Mouse (Mus musculus): Measurements from ENCODE around the gene Wdr70. TPM values are rescaled to one million over a fixed set of nuclear protein-coding genes. Genes with fewer than 3 reads are reported as not detected.
A peak's percentile ranks its signal among the peaks of the same experiment; 100 is the strongest.

Wdr70 gene
- polyA plus RNA-seq, 1 experiment = 3.8 TPM

- WGBS = 87% methylated on average over 9 of the region's 9 CpGs
Observed at GRCm38 (mm10) chr15:7976775-7977174, 122.2 kb downstream of the Wdr70 start.

GRCm38 (mm10) chr15:7974368-7974767 lies 124.6 kb downstream of the Wdr70 start:
- WGBS = 88% methylated on average over 8 of the region's 8 CpGs
- Histone ChIP-seq H3K27ac (ENCODE audit: insufficient read depth, low read depth, low read length) (no peak overlapping the region), H3K4me1 (ENCODE audit: control insufficient read depth, insufficient read depth, insufficient read length, low read length) (no peaks in the 10 kb centered on the region), H3K27me3 (ENCODE audit: control insufficient read depth, insufficient read depth, low read length) (no peaks in the 10 kb centered on the region), H3K36me3 (ENCODE audit: control insufficient read depth, insufficient read depth, low read length) (peaks cover 2% of the 10 kb centered on the region; the same call in 1 of the 2 replicates), H3K4me3 (ENCODE audit: low read depth, low read length) (no peak overlapping the region)
- peak; percentile 23; the same call in 1 of the 2 replicates for TF ChIP-seq CTCF (IDR thresholded peaks at IDR 0.05; ENCODE audit: extremely low read depth, insufficient read length, insufficient replicate concordance, low read depth, low read length)
- no peak for TF ChIP-seq POLR2A (IDR thresholded peaks at IDR 0.05; ENCODE audit: low read depth, low read length)

More at GRCm38 (mm10) chr15:7976775-7977174, 122.2 kb downstream of the Wdr70 start:
- H3K4me1 ChIP-seq (ENCODE audit: control insufficient read depth, insufficient read depth, insufficient read length, low read length) = no peaks in the 10 kb centered on the region
- no peaks in the 10 kb centered on the region for H3K27me3 ChIP-seq (ENCODE audit: control insufficient read depth, insufficient read depth, low read length)
- TF ChIP-seq POLR2A (IDR thresholded peaks at IDR 0.05; ENCODE audit: low read depth, low read length) = no peak
- no peak for TF ChIP-seq CTCF (IDR thresholded peaks at IDR 0.05; ENCODE audit: extremely low read depth, insufficient read length, insufficient replicate concordance, low read depth, low read length)
- H3K27ac ChIP-seq (ENCODE audit: insufficient read depth, low read depth, low read length) = no peak overlapping the region
- no peak overlapping the region for H3K4me3 ChIP-seq (ENCODE audit: low read depth, low read length)
- H3K36me3 ChIP-seq (ENCODE audit: control insufficient read depth, insufficient read depth, low read length) = peaks cover 2% of the 10 kb centered on the region; the same call in 1 of the 2 replicates

- no peak overlapping the region for H3K27ac ChIP-seq (ENCODE audit: insufficient read depth, low read depth, low read length)
- H3K27me3 ChIP-seq (ENCODE audit: control insufficient read depth, insufficient read depth, low read length) = no peaks in the 10 kb centered on the region
- no peak overlapping the region for H3K4me3 ChIP-seq (ENCODE audit: low read depth, low read length)
- no peak for TF ChIP-seq CTCF (IDR thresholded peaks at IDR 0.05; ENCODE audit: extremely low read depth, insufficient read length, insufficient replicate concordance, low read depth, low read length)
- no peak for TF ChIP-seq POLR2A (IDR thresholded peaks at IDR 0.05; ENCODE audit: low read depth, low read length)
- H3K4me1 ChIP-seq (ENCODE audit: control insufficient read depth, insufficient read depth, insufficient read length, low read length) = no peaks in the 10 kb centered on the region
- H3K36me3 ChIP-seq (ENCODE audit: control insufficient read depth, insufficient read depth, low read length) = peaks cover 2% of the 10 kb centered on the region; the same call in 1 of the 2 replicates
- WGBS = 91% methylated on average over 5 of the region's 5 CpGs
Observed at GRCm38 (mm10) chr15:7972528-7972927, 126.5 kb downstream of the Wdr70 start.

- H3K27me3 ChIP-seq (ENCODE audit: control insufficient read depth, insufficient read depth, low read length) = no peaks in the 10 kb centered on the region
- no peak overlapping the region for H3K27ac ChIP-seq (ENCODE audit: insufficient read depth, low read depth, low read length)
- TF ChIP-seq CTCF (IDR thresholded peaks at IDR 0.05; ENCODE audit: extremely low read depth, insufficient read length, insufficient replicate concordance, low read depth, low read length) = no peak
- no peak for TF ChIP-seq POLR2A (IDR thresholded peaks at IDR 0.05; ENCODE audit: low read depth, low read length)
- no peaks in the 10 kb centered on the region for H3K4me1 ChIP-seq (ENCODE audit: control insufficient read depth, insufficient read depth, insufficient read length, low read length)
- WGBS = 85% methylated on average over 6 of the region's 6 CpGs
- no peaks in the 10 kb centered on the region; the same call in 1 of the 2 replicates for H3K36me3 ChIP-seq (ENCODE audit: control insufficient read depth, insufficient read depth, low read length)
- no peak overlapping the region for H3K4me3 ChIP-seq (ENCODE audit: low read depth, low read length)
Observed at GRCm38 (mm10) chr15:7962786-7963185, 136.2 kb downstream of the Wdr70 start.

- no peak overlapping the region for H3K4me3 ChIP-seq (ENCODE audit: low read depth, low read length)
- no peak overlapping the region for H3K27ac ChIP-seq (ENCODE audit: insufficient read depth, low read depth, low read length)
- TF ChIP-seq POLR2A (IDR thresholded peaks at IDR 0.05; ENCODE audit: low read depth, low read length) (no peak), CTCF (IDR thresholded peaks at IDR 0.05; ENCODE audit: extremely low read depth, insufficient read length, insufficient replicate concordance, low read depth, low read length) (no peak)
- no peaks in the 10 kb centered on the region for H3K27me3 ChIP-seq (ENCODE audit: control insufficient read depth, insufficient read depth, low read length)
- no peaks in the 10 kb centered on the region for H3K4me1 ChIP-seq (ENCODE audit: control insufficient read depth, insufficient read depth, insufficient read length, low read length)
- 73% methylated on average over 2 of the region's 2 CpGs for WGBS
- no peaks in the 10 kb centered on the region for H3K36me3 ChIP-seq (ENCODE audit: control insufficient read depth, insufficient read depth, low read length)
Observed at GRCm38 (mm10) chr15:7961489-7961888, 137.5 kb downstream of the Wdr70 start.

- H3K27me3 ChIP-seq (ENCODE audit: control insufficient read depth, insufficient read depth, low read length) = no peaks in the 10 kb centered on the region
- 74% methylated on average over 1 of the region's 1 CpGs for WGBS
- TF ChIP-seq CTCF (IDR thresholded peaks at IDR 0.05; ENCODE audit: extremely low read depth, insufficient read length, insufficient replicate concordance, low read depth, low read length) = no peak
- TF ChIP-seq POLR2A (IDR thresholded peaks at IDR 0.05; ENCODE audit: low read depth, low read length) = no peak
- H3K36me3 ChIP-seq (ENCODE audit: control insufficient read depth, insufficient read depth, low read length) = no peaks in the 10 kb centered on the region
- no peaks in the 10 kb centered on the region for H3K4me1 ChIP-seq (ENCODE audit: control insufficient read depth, insufficient read depth, insufficient read length, low read length)
- H3K4me3 ChIP-seq (ENCODE audit: low read depth, low read length) = no peak overlapping the region
- no peak overlapping the region for H3K27ac ChIP-seq (ENCODE audit: insufficient read depth, low read depth, low read length)
Observed at GRCm38 (mm10) chr15:7956899-7957298, 142.1 kb downstream of the Wdr70 start.

GRCm38 (mm10) chr15:7950561-7950960 lies 148.4 kb downstream of the Wdr70 start:
- H3K27ac ChIP-seq (ENCODE audit: insufficient read depth, low read depth, low read length) = no peak overlapping the region
- no peaks in the 10 kb centered on the region for H3K36me3 ChIP-seq (ENCODE audit: control insufficient read depth, insufficient read depth, low read length)
- no peaks in the 10 kb centered on the region for H3K4me1 ChIP-seq (ENCODE audit: control insufficient read depth, insufficient read depth, insufficient read length, low read length)
- no peak overlapping the region for H3K4me3 ChIP-seq (ENCODE audit: low read depth, low read length)
- WGBS = 85% methylated on average over 7 of the region's 7 CpGs
- H3K27me3 ChIP-seq (ENCODE audit: control insufficient read depth, insufficient read depth, low read length) = no peaks in the 10 kb centered on the region; the same call in 1 of the 2 replicates
- TF ChIP-seq POLR2A (IDR thresholded peaks at IDR 0.05; ENCODE audit: low read depth, low read length) (no peak), CTCF (IDR thresholded peaks at IDR 0.05; ENCODE audit: extremely low read depth, insufficient read length, insufficient replicate concordance, low read depth, low read length) (no peak)
